Mouse (Mus musculus): Measurements from ENCODE around the gene Timm10.

GRCm38 (mm10) chr2:84810886-84811577, 15.8 kb upstream of the Timm10 start:
- no peak for TF ChIP-seq POLR2A (IDR thresholded peaks at IDR 0.05; ENCODE audit: extremely low read depth, insufficient read depth, low read length)
- TF ChIP-seq CTCF (IDR thresholded peaks at IDR 0.05; ENCODE audit: extremely low read depth, insufficient read depth, low read length): peak; percentile 64

All from cortical plate, adult 2 months (tissue).